Mouse (Mus musculus) myocyte (in vitro differentiated cells): ENCODE results near the gene Slc1a3. TPM values are rescaled to one million over a fixed set of nuclear protein-coding genes. Genes with fewer than 3 reads are reported as not detected.
"Not testable (repeated sequence)": the region's sequence is repeated elsewhere in the genome, so short reads cannot be mapped to it uniquely, and the experiment has no call there.

Source experiments
- H3K27me3 ChIP-seq: one replicate; pipeline ENCODE4 v1.6.1; 2011; ENCODE audit not compliant: control insufficient read depth, insufficient read depth, insufficient read length
- H3K36me3 ChIP-seq: one replicate; pipeline ENCODE4 v1.6.1; 2011; ENCODE audit not compliant: control insufficient read depth, insufficient read depth
- H3K4me2 ChIP-seq: one replicate; pipeline ENCODE4 v1.6.1; 2011; ENCODE audit warnings: low read depth, control low read depth
- H3K4me3 ChIP-seq: one replicate; pipeline ENCODE4 v1.5.1; 2011; ENCODE audit warnings: mild to moderate bottlenecking, control low read depth, moderate library complexity
- H3K79me2 ChIP-seq: one replicate; pipeline ENCODE4 v1.6.1; 2011; ENCODE audit not compliant: control insufficient read depth, insufficient read depth
- H3ac ChIP-seq: one replicate; pipeline ENCODE4 v1.6.1; 2011; ENCODE audit not compliant: control insufficient read depth, insufficient read length
- CEBPB ChIP-seq: IDR thresholded peaks from 2 replicates; pipeline ENCODE4 v1.6.1; 2011; ENCODE audit warnings: mild to moderate bottlenecking, moderate library complexity; ENCODE audit not compliant: poor library complexity, insufficient read depth, severe bottlenecking
- E2F4 ChIP-seq: IDR thresholded peaks from one replicate; pipeline ENCODE4 v1.6.1; 2011; ENCODE audit warnings: mild to moderate bottlenecking, control low read depth, moderate library complexity; ENCODE audit not compliant: insufficient read depth
- MAX ChIP-seq: IDR thresholded peaks from one replicate; pipeline ENCODE4 v1.6.1; 2011; ENCODE audit warnings: low read depth, mild to moderate bottlenecking, control low read depth
- MYOD1 ChIP-seq, 3 experiments: IDR thresholded peaks; one replicate each; pipeline ENCODE4 v1.6.1; 2011; ENCODE audit warnings: control low read depth in 2 of 3, low read depth in 2 of 3, mild to moderate bottlenecking in 2 of 3, moderate library complexity in 1 of 3; ENCODE audit not compliant: insufficient read length in 2 of 3, control insufficient read depth in 1 of 3
- MYOG ChIP-seq, 3 experiments: IDR thresholded peaks; one replicate each; pipeline ENCODE4 v1.6.1; 2011; ENCODE audit warnings: control low read depth in 2 of 3, low read depth in 2 of 3, mild to moderate bottlenecking in 2 of 3; ENCODE audit not compliant: insufficient read length in 2 of 3, control insufficient read depth in 1 of 3, insufficient read depth in 1 of 3
- POLR2A ChIP-seq: IDR thresholded peaks from one replicate; pipeline ENCODE4 v1.6.1; 2011; ENCODE audit warnings: low read depth, mild to moderate bottlenecking, control low read depth, moderate library complexity; ENCODE audit not compliant: insufficient read length
- POLR2AphosphoS2 ChIP-seq: IDR thresholded peaks from one replicate; pipeline ENCODE4 v1.6.1; 2011; ENCODE audit warnings: low read depth, control low read depth; ENCODE audit not compliant: insufficient read length
- REST ChIP-seq: IDR thresholded peaks from one replicate; pipeline ENCODE4 v1.6.1; 2011; ENCODE audit warnings: mild to moderate bottlenecking, control low read depth, moderate library complexity; ENCODE audit not compliant: insufficient read depth, insufficient read length
- SRF ChIP-seq: IDR thresholded peaks from one replicate; pipeline ENCODE4 v1.6.1; 2011; ENCODE audit warnings: low read depth; ENCODE audit not compliant: control insufficient read depth, insufficient read length
- TCF12 ChIP-seq: IDR thresholded peaks from one replicate; pipeline ENCODE4 v1.6.1; 2011; ENCODE audit warnings: mild to moderate bottlenecking, control low read depth; ENCODE audit not compliant: poor library complexity, insufficient read depth, severe bottlenecking
- TCF3 ChIP-seq: IDR thresholded peaks from one replicate; pipeline ENCODE4 v1.6.1; 2011; ENCODE audit warnings: low read depth, control low read depth; ENCODE audit not compliant: insufficient read length
- USF1 ChIP-seq: IDR thresholded peaks from one replicate; pipeline ENCODE4 v1.6.1; 2011; ENCODE audit warnings: low read depth, mild to moderate bottlenecking, control low read depth, moderate library complexity
- polyA plus RNA-seq: library from polyadenylated mRNA; unstranded; fragments of >200 nt; fragmentation: generic; extraction: Trizol; gene quantifications from one replicate; pipeline ENCODE4 v1.2.1, GENCODE M21; 2012; ENCODE audit warnings: missing spikeins

The Slc1a3 gene
- polyA plus RNA-seq, 1 experiment, result 0.47 TPM

- Histone ChIP-seq H3K79me2 (no peaks in the 10 kb centered on the region), H3ac (no peak overlapping the region), H3K4me2 (peak overlapping the region; percentile 87), H3K36me3 (no peaks in the 10 kb centered on the region), H3K27me3 (no peaks in the 10 kb centered on the region), H3K4me3 (peak overlapping the region; percentile 29)
- TF ChIP-seq TCF12 (no peak), MYOD1 (IDR thresholded peaks at IDR 0.05; ENCODE audit: control insufficient read depth in 1 of 3, insufficient read length in 2 of 3, low read depth in 2 of 3) (no peak), MAX (no peak), MYOG (IDR thresholded peaks at IDR 0.05; ENCODE audit: control insufficient read depth in 1 of 3, insufficient read depth in 1 of 3, insufficient read length in 2 of 3, low read depth in 2 of 3) (no peak), SRF (no peak), USF1 (no peak), E2F4 (no peak), POLR2A (no peak), REST (no peak), POLR2AphosphoS2 (no peak), TCF3 (no peak), CEBPB (no peak)
Measured at GRCm38 (mm10) chr15:8709578-8709977, 986 bp downstream of the Slc1a3 start.

- H3ac ChIP-seq, result no peak overlapping the region
- H3K4me3 ChIP-seq, result no peak overlapping the region
- H3K4me2 ChIP-seq, result no peak overlapping the region
- TF ChIP-seq MAX (no peak), TCF3 (no peak)
- no peaks in the 10 kb centered on the region for H3K79me2 ChIP-seq
- H3K27me3 ChIP-seq, result no peaks in the 10 kb centered on the region
- no peaks in the 10 kb centered on the region for H3K36me3 ChIP-seq
Measured at GRCm38 (mm10) chr15:8706613-8707012, 4.0 kb downstream of the Slc1a3 start.

GRCm38 (mm10) chr15:8706178-8706577, 4.4 kb downstream of the Slc1a3 start:
- no peak overlapping the region for H3K4me3 ChIP-seq
- H3K36me3 ChIP-seq, result no peaks in the 10 kb centered on the region
- H3K27me3 ChIP-seq, result no peaks in the 10 kb centered on the region
- no peaks in the 10 kb centered on the region for H3K79me2 ChIP-seq
- TF ChIP-seq POLR2AphosphoS2, result no peak
- no peak for TF ChIP-seq TCF3
- TF ChIP-seq E2F4, result no peak
- no peak for TF ChIP-seq CEBPB
- TF ChIP-seq MYOG (IDR thresholded peaks at IDR 0.05; ENCODE audit: control insufficient read depth in 1 of 3, insufficient read depth in 1 of 3, insufficient read length in 2 of 3, low read depth in 2 of 3), result no peak
- TF ChIP-seq MAX, result no peak
- no peak for TF ChIP-seq MYOD1 (IDR thresholded peaks at IDR 0.05; ENCODE audit: control insufficient read depth in 1 of 3, insufficient read length in 2 of 3, low read depth in 2 of 3)
- TF ChIP-seq TCF12, result no peak
- TF ChIP-seq POLR2A, result no peak
- no peak for TF ChIP-seq SRF
- TF ChIP-seq USF1, result no peak
- TF ChIP-seq REST, result no peak
- no peak overlapping the region for H3ac ChIP-seq
- no peak overlapping the region for H3K4me2 ChIP-seq

GRCm38 (mm10) chr15:8705560-8705959, 5.0 kb downstream of the Slc1a3 start:
- not testable (repeated sequence) for H3K79me2 ChIP-seq, H3K4me2 ChIP-seq, H3K36me3 ChIP-seq, H3K27me3 ChIP-seq, H3K4me3 ChIP-seq, H3ac ChIP-seq

- TF ChIP-seq MAX (no peak), MYOD1 (IDR thresholded peaks at IDR 0.05; ENCODE audit: control insufficient read depth in 1 of 3, insufficient read length in 2 of 3, low read depth in 2 of 3) (no peak), USF1 (no peak), POLR2A (no peak), REST (no peak), CEBPB (no peak), TCF12 (no peak), SRF (no peak), TCF3 (no peak), POLR2AphosphoS2 (no peak), E2F4 (no peak)
- no peaks in the 10 kb centered on the region for H3K36me3 ChIP-seq
- no peaks in the 10 kb centered on the region for H3K79me2 ChIP-seq
- no peaks in the 10 kb centered on the region for H3K27me3 ChIP-seq
- H3ac ChIP-seq, result no peak overlapping the region
- H3K4me3 ChIP-seq, result no peak overlapping the region
- no peak overlapping the region for H3K4me2 ChIP-seq
Measured at GRCm38 (mm10) chr15:8697976-8698375, 12.6 kb downstream of the Slc1a3 start.
